Mouse (Mus musculus) MEL (cell line): ENCODE measurements around the gene Vdr. TPM values are rescaled to one million over a fixed set of nuclear protein-coding genes. Genes with fewer than 3 reads are reported as not detected.
A peak's percentile ranks its signal among the peaks of the same experiment; 100 is the strongest.

Experiments
- DNase-seq: peaks from one replicate; pipeline ENCODE4 v3.0.0; 2011; ENCODE audit warnings: low read depth, low spot score
- H3K27ac ChIP-seq: 2 replicates; pipeline ENCODE4 v1.5.1; 2012; ENCODE audit warnings: low read depth, mild to moderate bottlenecking, control low read depth, low read length, moderate library complexity; ENCODE audit not compliant: control insufficient read depth
- H3K27me3 ChIP-seq, 2 experiments: fragments of 150-350 bp in 1 of 2; sonication (generic) in 1 of 2; 2 replicates each; pipeline ENCODE4 v1.6.1; 2012; ENCODE audit warnings: low read length in 2 of 2, mild to moderate bottlenecking in 2 of 2, improper control_type of control experiment in 1 of 2, moderate library complexity in 1 of 2; ENCODE audit not compliant: insufficient read depth in 2 of 2, control insufficient read depth in 1 of 2
- H3K36me3 ChIP-seq, 2 experiments: 2 replicates each; pipeline ENCODE4 v1.6.1; 2012 to 2014; ENCODE audit warnings: low read length in 2 of 2, improper control_type of control experiment in 1 of 2, inconsistent platforms in 1 of 2, mild to moderate bottlenecking in 1 of 2; ENCODE audit not compliant: insufficient read depth in 2 of 2, control insufficient read depth in 1 of 2
- H3K4me1 ChIP-seq, 2 experiments: fragments of 150-350 bp in 1 of 2; sonication (generic) in 1 of 2; 2 replicates each; pipeline ENCODE4 v1.6.1; 2012; ENCODE audit warnings: low read length in 2 of 2, improper control_type of control experiment in 1 of 2, mild to moderate bottlenecking in 1 of 2; ENCODE audit not compliant: insufficient read depth in 2 of 2, control insufficient read depth in 1 of 2
- H3K4me3 ChIP-seq, 2 experiments: fragments of 150-350 bp in 1 of 2; sonication (generic) in 1 of 2; 2 replicates each; pipeline ENCODE4 v1.5.1; 2012; ENCODE audit warnings: low read depth in 2 of 2, low read length in 2 of 2, mild to moderate bottlenecking in 2 of 2, moderate library complexity in 2 of 2, control low read depth in 1 of 2, improper control_type of control experiment in 1 of 2; ENCODE audit not compliant: control insufficient read depth in 1 of 2, insufficient read depth in 1 of 2
- H3K79me2 ChIP-seq: 2 replicates; pipeline ENCODE4 v1.6.1; 2012; ENCODE audit warnings: mild to moderate bottlenecking, low read length, moderate library complexity; ENCODE audit not compliant: control insufficient read depth, poor library complexity, insufficient read depth
- H3K9ac ChIP-seq: 2 replicates; pipeline ENCODE4 v1.6.1; 2012; ENCODE audit warnings: low read depth, mild to moderate bottlenecking, control low read depth, low read length, moderate library complexity; ENCODE audit not compliant: control insufficient read depth, poor library complexity, severe bottlenecking
- H3K9me3 ChIP-seq: fragments of 150-350 bp; sonication (generic); replicated peaks from 2 replicates; pipeline ENCODE4 v1.6.1; 2012; ENCODE audit warnings: mild to moderate bottlenecking, low read length, improper control_type of control experiment, moderate library complexity; ENCODE audit not compliant: insufficient read depth
- BHLHE40 ChIP-seq: IDR thresholded peaks from 2 replicates; pipeline ENCODE4 v1.6.1; 2012; ENCODE audit warnings: low read depth, mild to moderate bottlenecking, inconsistent platforms, low read length, improper control_type of control experiment, borderline replicate concordance
- CHD2 ChIP-seq: IDR thresholded peaks from 2 replicates; pipeline ENCODE4 v1.6.1; 2011; ENCODE audit warnings: low read length, improper control_type of control experiment
- ELF1 ChIP-seq: IDR thresholded peaks from 2 replicates; pipeline ENCODE4 v1.6.1; 2014; ENCODE audit warnings: low read depth, mild to moderate bottlenecking, inconsistent platforms, low read length, improper control_type of control experiment, moderate library complexity
- EP300 ChIP-seq, 2 experiments: IDR thresholded peaks; 2 replicates each; pipeline ENCODE4 v1.6.1; 2011; ENCODE audit warnings: improper control_type of control experiment in 2 of 2, low read length in 2 of 2, low read depth in 1 of 2, mild to moderate bottlenecking in 1 of 2
- GABPA ChIP-seq: IDR thresholded peaks from 2 replicates; pipeline ENCODE4 v1.6.1; 2012; ENCODE audit warnings: low read depth, mild to moderate bottlenecking, inconsistent platforms, low read length, improper control_type of control experiment, moderate library complexity
- GATA1 ChIP-seq: IDR thresholded peaks from 2 replicates; pipeline ENCODE4 v1.6.1; 2011; ENCODE audit warnings: low read depth, low read length, improper control_type of control experiment
- KAT2A ChIP-seq: conservative IDR thresholded peaks from 2 replicates; pipeline ENCODE4 v1.6.1; 2012; ENCODE audit warnings: low read depth, low read length, improper control_type of control experiment, inconsistent platforms
- NRF1 ChIP-seq: IDR thresholded peaks from 2 replicates; pipeline ENCODE4 v1.6.1; 2014; ENCODE audit warnings: low read depth, mild to moderate bottlenecking, inconsistent platforms, low read length, improper control_type of control experiment, moderate library complexity; ENCODE audit not compliant: poor library complexity, insufficient read depth, severe bottlenecking
- POLR2AphosphoS2 ChIP-seq: IDR thresholded peaks from 2 replicates; pipeline ENCODE4 v1.6.1; 2011; ENCODE audit warnings: low read length, improper control_type of control experiment
- RCOR1 ChIP-seq: IDR thresholded peaks from 2 replicates; pipeline ENCODE4 v1.6.1; 2012; ENCODE audit warnings: low read depth, mild to moderate bottlenecking, inconsistent platforms, low read length, improper control_type of control experiment
- SIN3A ChIP-seq: IDR thresholded peaks from 2 replicates; pipeline ENCODE4 v1.6.1; 2012; ENCODE audit warnings: low read length, improper control_type of control experiment, inconsistent platforms
- SMC3 ChIP-seq: IDR thresholded peaks from 2 replicates; pipeline ENCODE4 v1.6.1; 2011; ENCODE audit warnings: low read depth, low read length, improper control_type of control experiment
- UBTF ChIP-seq: IDR thresholded peaks from 2 replicates; pipeline ENCODE4 v1.6.1; 2012; ENCODE audit warnings: low read depth, mild to moderate bottlenecking, inconsistent platforms, low read length, improper control_type of control experiment, moderate library complexity, borderline replicate concordance; ENCODE audit not compliant: insufficient read depth
- ZC3H11A ChIP-seq: IDR thresholded peaks from 2 replicates; pipeline ENCODE4 v1.6.1; 2012; ENCODE audit warnings: low read depth, mild to moderate bottlenecking, inconsistent platforms, low read length, improper control_type of control experiment
- ZNF384 ChIP-seq: IDR thresholded peaks from 2 replicates; pipeline ENCODE4 v1.6.1; 2012; ENCODE audit warnings: low read depth, mild to moderate bottlenecking, inconsistent platforms, low read length, improper control_type of control experiment
- polyA plus RNA-seq, 2 experiments: library from polyadenylated mRNA; stranded (reverse) in 1 of 2; unstranded in 1 of 2; fragments of >175 nt in 1 of 2; fragments of >200 nt in 1 of 2; gene quantifications; 2 replicates each; pipeline versions ENCODE4 v1.2.1 to v1.2.4; 2012; ENCODE audit warnings: low replicate concordance in 2 of 2, low read depth in 1 of 2; ENCODE audit not compliant: insufficient read length in 2 of 2, insufficient read depth in 1 of 2, missing spikeins in 1 of 2
- total RNA-seq: library from RNA; depleted of rRNA; stranded (reverse); fragments of 300-350 nt; gene quantifications from 2 replicates; pipeline ENCODE4 v1.2.3, GENCODE M21; 2012

Gene Vdr
- total and polyA plus RNA-seq, 3 experiments = 0.54 to 1.9 TPM; not detected in 1

GRCm38 (mm10) chr15:97919217-97919616 is 8.8 kb upstream of the Vdr start:
- H3K9me3 ChIP-seq = no peaks in the 10 kb centered on the region
- no peak overlapping the region for H3K4me3 ChIP-seq
- TF ChIP-seq ZNF384 = no peak
- TF ChIP-seq ELF1 = no peak
- TF ChIP-seq SIN3A = no peak
- no peak for TF ChIP-seq CHD2
- TF ChIP-seq EP300 (IDR thresholded peaks at IDR 0.05; ENCODE audit: low read depth in 1 of 2, low read length in 2 of 2) = no peak
- no peak for TF ChIP-seq NRF1
- no peak for TF ChIP-seq UBTF
- no peak for DNase-seq
- no peak overlapping the region for H3K9ac ChIP-seq
- peaks cover 24 to 29% of the 10 kb centered on the region in 2 experiments for H3K27me3 ChIP-seq
- H3K4me1 ChIP-seq = peaks cover 0 to 6% of the 10 kb centered on the region in 2 experiments; a peak in 1 of 4 replicates
- H3K27ac ChIP-seq = no peak overlapping the region
- no peaks in the 10 kb centered on the region for H3K79me2 ChIP-seq
- peaks cover 0 to 5% of the 10 kb centered on the region in 2 experiments; a peak in 2 of 4 replicates for H3K36me3 ChIP-seq

- Histone ChIP-seq H3K9me3 (no peaks in the 10 kb centered on the region), H3K9ac (no peak overlapping the region), H3K4me3 (peak overlapping the region in 1 of 2 experiments; percentile 16; a peak in 1 of 4 replicates), H3K27ac (no peak overlapping the region), H3K4me1 (peaks cover 0 to 6% of the 10 kb centered on the region in 2 experiments; a peak in 1 of 4 replicates), H3K79me2 (no peaks in the 10 kb centered on the region), H3K27me3 (peaks cover 34 to 37% of the 10 kb centered on the region in 2 experiments), H3K36me3 (peaks cover 0 to 5% of the 10 kb centered on the region in 2 experiments; a peak in 2 of 4 replicates)
- peak; percentile 48 for DNase-seq
- TF ChIP-seq BHLHE40 (0 out of 2 replicates have a peak, but pooled peaks have one; percentile 23), RCOR1 (peak; percentile 42; the same call in 1 of the 2 replicates), SMC3 (no peak), ZC3H11A (no peak), KAT2A (no peak), SIN3A (no peak), GATA1 (peak; percentile 48; the same call in 1 of the 2 replicates)
Measured at GRCm38 (mm10) chr15:97917994-97918393, 7.6 kb upstream of the Vdr start.

- no peak overlapping the region for H3K9ac ChIP-seq
- no peaks in the 10 kb centered on the region for H3K9me3 ChIP-seq
- peaks cover 0 to 5% of the 10 kb centered on the region in 2 experiments; a peak in 2 of 4 replicates for H3K36me3 ChIP-seq
- H3K27me3 ChIP-seq = peaks cover 51 to 61% of the 10 kb centered on the region in 2 experiments
- no peak for DNase-seq
- H3K79me2 ChIP-seq = no peaks in the 10 kb centered on the region
- TF ChIP-seq SMC3 (no peak), UBTF (no peak), GATA1 (no peak), POLR2AphosphoS2 (no peak), GABPA (no peak)
- TF ChIP-seq, all 39 proteins: peak for 0
- H3K4me1 ChIP-seq = peaks cover 0 to 6% of the 10 kb centered on the region in 2 experiments; a peak in 1 of 4 replicates
- no peak overlapping the region for H3K27ac ChIP-seq
- no peak overlapping the region for H3K4me3 ChIP-seq
Measured at GRCm38 (mm10) chr15:97914331-97914747, 3.9 kb upstream of the Vdr start.
